Mouse (Mus musculus) lung, embryonic 16.5 days (tissue): ENCODE data around the gene Mapk8ip1. TPM values are rescaled to one million over a fixed set of nuclear protein-coding genes. Genes with fewer than 3 reads are reported as not detected.
A peak's percentile ranks its signal among the peaks of the same experiment; 100 is the strongest.
"Not testable (repeated sequence)": the region's sequence is repeated elsewhere in the genome, so short reads cannot be mapped to it uniquely, and the experiment has no call there.

Experiments used
- ATAC-seq: fragments of 200-750 bp; cut with Nextera tagmentation; 2 replicates; pipeline ENCODE4 v1.8.0; 2017; ENCODE audit warnings: low read depth, mild to moderate bottlenecking, moderate library complexity
- H3K27ac ChIP-seq: fragments of 300-500 bp; sonication (generic); 2 replicates; pipeline ENCODE4 v1.5.1; 2014; ENCODE audit warnings: mild to moderate bottlenecking, control low read depth, low read length
- H3K27me3 ChIP-seq: fragments of 300-500 bp; sonication (generic); 2 replicates; pipeline ENCODE4 v1.6.1; 2014; ENCODE audit warnings: low read depth, low read length, mixed read lengths; ENCODE audit not compliant: control insufficient read depth, insufficient read depth
- H3K36me3 ChIP-seq: fragments of 300-500 bp; sonication (generic); 2 replicates; pipeline ENCODE4 v1.6.1; 2014; ENCODE audit warnings: low read length; ENCODE audit not compliant: control insufficient read depth, insufficient read depth
- H3K4me1 ChIP-seq: fragments of 300-500 bp; sonication (generic); replicated peaks from 2 replicates; pipeline ENCODE4 v1.6.1; 2014; ENCODE audit warnings: low read length, mixed read lengths; ENCODE audit not compliant: control insufficient read depth, insufficient read depth
- H3K4me2 ChIP-seq: fragments of 300-500 bp; sonication (generic); 2 replicates; pipeline ENCODE4 v1.6.1; 2014; ENCODE audit warnings: low read depth, low read length, control low read depth
- H3K4me3 ChIP-seq: fragments of 300-500 bp; sonication (generic); 2 replicates; pipeline ENCODE4 v1.5.1; 2014; ENCODE audit warnings: mild to moderate bottlenecking, low read length, control low read depth
- H3K9ac ChIP-seq: fragments of 300-500 bp; sonication (generic); 2 replicates; pipeline ENCODE4 v1.6.1; 2014; ENCODE audit warnings: low read length, control low read depth
- H3K9me3 ChIP-seq: fragments of 300-500 bp; sonication (generic); 2 replicates; pipeline ENCODE4 v1.6.1; 2016; ENCODE audit warnings: low read length; ENCODE audit not compliant: control insufficient read depth
- WGBS: fragments of 180-500 bp; shearing (Covaris S2); extraction: QIAGEN DNeasy Blood & Tissue Kit; methylation state at CpG from one replicate; pipeline ENCODE4 v1.1.7; 2014; 5-methylcytosine and 5-hydroxymethylcytosine counted together
- polyA plus RNA-seq: library from polyadenylated mRNA; unstranded; fragments of >200 nt; fragmentation: Nextera tagmentation; extraction: Ambion mirVana; gene quantifications from 2 replicates; pipeline ENCODE4 v1.2.1, GENCODE M21; 2015

Gene Mapk8ip1
- polyA plus RNA-seq, 1 experiment from 2014 or later = 11.0 TPM

GRCm38 (mm10) chr2:92421723-92422387 is 20.8 kb upstream of the Mapk8ip1 start:
- Histone ChIP-seq H3K4me2 (no peak overlapping the region), H3K9me3 (no peaks in the 10 kb centered on the region), H3K27me3 (no peaks in the 10 kb centered on the region), H3K4me3 (no peak overlapping the region), H3K9ac (no peak overlapping the region), H3K36me3 (peaks cover 34% of the 10 kb centered on the region), H3K4me1 (peaks cover 36% of the 10 kb centered on the region), H3K27ac (no peak overlapping the region)
- ATAC-seq = no peak
- 89% methylated on average over 7 of the region's 7 CpGs for WGBS

GRCm38 (mm10) chr2:92411705-92412104 is 10.6 kb upstream of the Mapk8ip1 start:
- no peak for ATAC-seq
- no peak overlapping the region for H3K4me2 ChIP-seq
- 86% methylated on average over 10 of the region's 10 CpGs for WGBS
- H3K9ac ChIP-seq = no peak overlapping the region
- no peaks in the 10 kb centered on the region for H3K9me3 ChIP-seq
- no peak overlapping the region for H3K4me3 ChIP-seq
- H3K27ac ChIP-seq = no peak overlapping the region
- no peaks in the 10 kb centered on the region for H3K4me1 ChIP-seq
- H3K36me3 ChIP-seq = peaks cover 68% of the 10 kb centered on the region
- no peaks in the 10 kb centered on the region for H3K27me3 ChIP-seq

- ATAC-seq = no peak
- Histone ChIP-seq H3K27ac (no peak overlapping the region), H3K9me3 (no peaks in the 10 kb centered on the region), H3K27me3 (no peaks in the 10 kb centered on the region), H3K4me1 (no peaks in the 10 kb centered on the region), H3K36me3 (peaks cover 60% of the 10 kb centered on the region), H3K9ac (no peak overlapping the region), H3K4me2 (no peak overlapping the region), H3K4me3 (no peak overlapping the region)
- 85% methylated on average over 18 of the region's 18 CpGs for WGBS
These were observed 7.4 kb upstream of the Mapk8ip1 start for GRCm38 (mm10) chr2:92408309-92409045.

- WGBS = 78% methylated on average over 7 of the region's 7 CpGs
- Histone ChIP-seq H3K27me3 (peaks cover 2% of the 10 kb centered on the region), H3K36me3 (peaks cover 36% of the 10 kb centered on the region), H3K9ac (no peak overlapping the region), H3K4me1 (peaks cover 4% of the 10 kb centered on the region), H3K27ac (no peak overlapping the region), H3K9me3 (no peaks in the 10 kb centered on the region), H3K4me3 (no peak overlapping the region), H3K4me2 (no peak overlapping the region)
- no peak for ATAC-seq
These were observed 4.6 kb upstream of the Mapk8ip1 start for GRCm38 (mm10) chr2:92405687-92406086.

GRCm38 (mm10) chr2:92404737-92405136 is 3.7 kb upstream of the Mapk8ip1 start:
- Histone ChIP-seq H3K36me3 (peaks cover 26% of the 10 kb centered on the region), H3K27ac (no peak overlapping the region), H3K4me2 (no peak overlapping the region), H3K9me3 (no peaks in the 10 kb centered on the region), H3K27me3 (peaks cover 7% of the 10 kb centered on the region), H3K9ac (no peak overlapping the region), H3K4me3 (no peak overlapping the region), H3K4me1 (peaks cover 5% of the 10 kb centered on the region)
- no peak for ATAC-seq
- 84% methylated on average over 6 of the region's 6 CpGs for WGBS

GRCm38 (mm10) chr2:92403776-92404319 is 2.8 kb upstream of the Mapk8ip1 start:
- no peak overlapping the region for H3K4me3 ChIP-seq
- no peak overlapping the region for H3K9ac ChIP-seq
- peaks cover 5% of the 10 kb centered on the region for H3K4me1 ChIP-seq
- no peak overlapping the region for H3K4me2 ChIP-seq
- peaks cover 7% of the 10 kb centered on the region for H3K27me3 ChIP-seq
- no peaks in the 10 kb centered on the region for H3K9me3 ChIP-seq
- peaks cover 19% of the 10 kb centered on the region for H3K36me3 ChIP-seq
- WGBS = 93% methylated on average over 5 of the region's 5 CpGs
- no peak for ATAC-seq
- H3K27ac ChIP-seq = no peak overlapping the region

GRCm38 (mm10) chr2:92402591-92403326 is 1.7 kb upstream of the Mapk8ip1 start:
- Histone ChIP-seq H3K27me3 (peaks cover 7% of the 10 kb centered on the region), H3K9me3 (no peaks in the 10 kb centered on the region), H3K9ac (no peak overlapping the region), H3K4me2 (no peak overlapping the region), H3K4me1 (peaks cover 5% of the 10 kb centered on the region), H3K4me3 (no peak overlapping the region), H3K27ac (no peak overlapping the region), H3K36me3 (peaks cover 18% of the 10 kb centered on the region)
- 74% methylated on average over 4 of the region's 4 CpGs for WGBS
- ATAC-seq = no peak

GRCm38 (mm10) chr2:92400682-92401081 is 381 bp downstream of the Mapk8ip1 start:
- Histone ChIP-seq H3K9ac (peak overlapping the region; percentile 70), H3K4me2 (peak overlapping the region; percentile 98), H3K27me3 (peaks cover 7% of the 10 kb centered on the region), H3K9me3 (no peaks in the 10 kb centered on the region), H3K4me1 (peaks cover 5% of the 10 kb centered on the region), H3K36me3 (peaks cover 14% of the 10 kb centered on the region), H3K4me3 (peak overlapping the region; percentile 68), H3K27ac (no peak overlapping the region)
- ATAC-seq = 0 out of 2 replicates have a peak, but pooled peaks have one; percentile 11
- 6% methylated on average over 13 of the region's 22 CpGs for WGBS

- not testable (repeated sequence) for H3K4me2 ChIP-seq, H3K27ac ChIP-seq, H3K36me3 ChIP-seq, ATAC-seq, H3K4me3 ChIP-seq, H3K4me1 ChIP-seq, H3K27me3 ChIP-seq, H3K9ac ChIP-seq, H3K9me3 ChIP-seq
- 59% methylated on average over 4 of the region's 4 CpGs for WGBS
These were observed 1.2 kb downstream of the Mapk8ip1 start for GRCm38 (mm10) chr2:92399877-92400276.
